Mouse (Mus musculus) forebrain, embryonic 13.5 days (tissue): ENCODE measurements around the gene Mxra7. TPM values are rescaled to one million over a fixed set of nuclear protein-coding genes. Genes with fewer than 3 reads are reported as not detected.

Experiments used
- ATAC-seq: fragments of 200-750 bp; cut with Nextera tagmentation; 2 replicates; pipeline ENCODE4 v1.8.0; 2017
- H3K27ac ChIP-seq: fragments of 300-500 bp; sonication (generic); 2 replicates; pipeline ENCODE4 v1.5.1; 2015; ENCODE audit warnings: inconsistent platforms, mild to moderate bottlenecking, moderate library complexity
- H3K27me3 ChIP-seq: fragments of 300-500 bp; sonication (generic); 2 replicates; pipeline ENCODE4 v1.6.1; 2015; ENCODE audit warnings: mild to moderate bottlenecking, inconsistent platforms
- H3K36me3 ChIP-seq: fragments of 300-500 bp; sonication (generic); 2 replicates; pipeline ENCODE4 v1.6.1; 2015; ENCODE audit warnings: mild to moderate bottlenecking, inconsistent platforms; ENCODE audit not compliant: poor library complexity, severe bottlenecking
- H3K4me1 ChIP-seq: fragments of 300-500 bp; sonication (generic); 2 replicates; pipeline ENCODE4 v1.6.1; 2015; ENCODE audit warnings: inconsistent platforms
- H3K4me2 ChIP-seq: fragments of 300-500 bp; sonication (generic); 2 replicates; pipeline ENCODE4 v1.6.1; 2015; ENCODE audit warnings: inconsistent platforms, mild to moderate bottlenecking, moderate library complexity
- H3K4me3 ChIP-seq: fragments of 300-500 bp; sonication (generic); 2 replicates; pipeline ENCODE4 v1.5.1; 2015; ENCODE audit warnings: mild to moderate bottlenecking, inconsistent platforms
- H3K9ac ChIP-seq: fragments of 300-500 bp; sonication (generic); 2 replicates; pipeline ENCODE4 v1.6.1; 2015; ENCODE audit warnings: mild to moderate bottlenecking, inconsistent platforms
- H3K9me3 ChIP-seq: fragments of 300-500 bp; sonication (generic); replicated peaks from 2 replicates; pipeline ENCODE4 v1.6.1; 2016; ENCODE audit warnings: inconsistent platforms
- WGBS: fragments of 180-500 bp; shearing (Covaris S2); methylation state at CpG from one replicate; pipeline ENCODE4 v1.1.7; 2015; 5-methylcytosine and 5-hydroxymethylcytosine counted together
- polyA plus RNA-seq: library from polyadenylated mRNA; unstranded; fragments of >200 nt; fragmentation: Nextera tagmentation; extraction: Ambion mirVana; gene quantifications from 2 replicates; pipeline ENCODE4 v1.2.1, GENCODE M21; 2015

The Mxra7 gene
- 14.4 and 14.8 TPM in 2 replicates for polyA plus RNA-seq

DNA sequence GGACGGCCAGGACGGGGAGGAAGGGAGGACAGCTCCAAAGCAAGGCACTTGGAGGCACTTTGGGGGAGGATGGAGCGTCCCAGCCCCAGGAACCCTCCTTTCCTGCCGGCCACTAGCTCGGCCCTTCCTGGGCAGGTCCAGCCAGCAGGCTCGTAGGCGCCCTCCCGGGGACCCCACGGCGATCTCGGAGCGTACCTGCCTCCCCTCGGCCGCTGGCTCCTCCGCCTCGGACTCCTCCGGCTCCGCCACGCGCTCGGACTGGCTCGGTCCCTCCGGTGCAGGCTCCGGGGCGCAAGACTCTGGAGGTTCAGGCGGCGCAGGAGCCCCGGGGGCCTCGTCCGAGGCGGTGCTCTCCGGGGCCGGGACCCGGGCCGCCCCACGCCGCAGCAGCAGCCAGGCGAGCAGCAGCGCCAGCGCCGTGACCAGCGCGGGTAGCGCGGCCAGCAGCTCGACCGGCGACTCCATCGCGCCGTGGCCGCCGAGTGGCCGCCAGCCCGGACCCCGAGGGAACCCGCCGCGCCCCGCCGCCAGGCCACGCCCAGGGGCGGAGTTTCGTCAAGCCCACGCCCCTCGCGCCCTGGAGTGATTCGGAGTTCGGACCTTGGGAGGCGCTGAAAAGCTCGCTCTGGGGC is at the start of gene Mxra7:
Mxra7 (minus strand) TSS at position 513 of the 632 bp plus-strand sequence.
- Histone ChIP-seq H3K4me1 (peaks cover 36% of the 10 kb centered on the region), H3K4me2 (peak within 1 kb of the TSS; percentile 92), H3K9ac (peak within 1 kb of the TSS; percentile 73), H3K36me3 (peaks cover 7% of the 10 kb centered on the region), H3K27ac (peak within 1 kb of the TSS; percentile 49), H3K27me3 (no peaks in the 10 kb centered on the region; the same call in 1 of the 2 replicates), H3K9me3 (no peaks in the 10 kb centered on the region), H3K4me3 (peak within 1 kb of the TSS; percentile 58)
- under 1% methylated on average over 60 of the region's 71 CpGs for WGBS
- peak; percentile 62 for ATAC-seq

DNA sequence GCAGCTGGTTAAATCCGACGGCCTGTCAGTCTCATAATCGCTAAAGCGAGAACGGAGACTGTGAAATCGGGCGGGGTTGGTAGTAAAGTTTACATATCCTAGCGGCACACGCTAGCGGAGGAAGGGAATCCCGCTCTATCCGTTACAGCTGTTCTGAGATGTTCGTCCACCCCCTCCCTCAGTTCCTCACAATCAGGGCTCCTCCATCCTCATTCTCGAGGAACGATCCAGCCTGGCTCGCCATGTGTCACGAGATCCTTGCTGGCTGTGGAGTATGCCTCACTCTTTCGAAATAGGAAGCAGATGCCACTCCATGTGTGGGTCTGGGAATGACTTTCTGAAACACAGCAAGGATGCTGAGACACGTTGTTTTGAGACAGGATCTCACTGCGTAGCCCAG is 46.1 kb upstream of the Mxra7 start:
- H3K27ac ChIP-seq = no peak overlapping the region
- no peak for ATAC-seq
- WGBS = 91% methylated on average over 20 of the region's 20 CpGs

GRCm38 (mm10) chr11:116871538-116871937 is 43.7 kb upstream of the Mxra7 start:
- no peak overlapping the region for H3K4me2 ChIP-seq
- H3K9me3 ChIP-seq = no peaks in the 10 kb centered on the region
- H3K4me3 ChIP-seq = no peak overlapping the region
- H3K27ac ChIP-seq = no peak overlapping the region
- no peaks in the 10 kb centered on the region for H3K27me3 ChIP-seq
- H3K36me3 ChIP-seq = peaks cover 68% of the 10 kb centered on the region
- ATAC-seq = no peak
- no peaks in the 10 kb centered on the region for H3K4me1 ChIP-seq
- WGBS = 93% methylated on average over 9 of the region's 9 CpGs
- no peak overlapping the region for H3K9ac ChIP-seq

More for the DNA sequence above, 46.1 kb upstream of the Mxra7 start:
- Histone ChIP-seq H3K4me1 (no peaks in the 10 kb centered on the region), H3K4me3 (no peak overlapping the region), H3K36me3 (peaks cover 52% of the 10 kb centered on the region), H3K4me2 (no peak overlapping the region), H3K9ac (no peak overlapping the region), H3K27me3 (no peaks in the 10 kb centered on the region), H3K9me3 (no peaks in the 10 kb centered on the region)

- no peak overlapping the region for H3K27ac ChIP-seq
- WGBS = 96% methylated on average over 4 of the region's 4 CpGs
- no peaks in the 10 kb centered on the region for H3K9me3 ChIP-seq
- H3K4me1 ChIP-seq = no peaks in the 10 kb centered on the region
- no peak overlapping the region for H3K4me2 ChIP-seq
- no peak for ATAC-seq
- no peak overlapping the region for H3K9ac ChIP-seq
- peaks cover 74% of the 10 kb centered on the region for H3K36me3 ChIP-seq
- no peaks in the 10 kb centered on the region for H3K27me3 ChIP-seq
- no peak overlapping the region for H3K4me3 ChIP-seq
These were observed 41.8 kb upstream of the Mxra7 start for GRCm38 (mm10) chr11:116869641-116870040.

- Histone ChIP-seq H3K9me3 (no peaks in the 10 kb centered on the region), H3K27me3 (no peaks in the 10 kb centered on the region), H3K27ac (no peak overlapping the region), H3K4me2 (no peak overlapping the region), H3K4me1 (no peaks in the 10 kb centered on the region), H3K4me3 (no peak overlapping the region), H3K36me3 (peaks cover 74% of the 10 kb centered on the region), H3K9ac (no peak overlapping the region)
- 92% methylated on average over 8 of the region's 8 CpGs for WGBS
- ATAC-seq = no peak
These were observed 41.4 kb upstream of the Mxra7 start for GRCm38 (mm10) chr11:116869223-116869622.

- Histone ChIP-seq H3K27me3 (no peaks in the 10 kb centered on the region), H3K4me1 (no peaks in the 10 kb centered on the region), H3K9ac (no peak overlapping the region), H3K36me3 (peaks cover 74% of the 10 kb centered on the region), H3K27ac (no peak overlapping the region), H3K9me3 (no peaks in the 10 kb centered on the region), H3K4me3 (no peak overlapping the region), H3K4me2 (no peak overlapping the region)
- 86% methylated on average over 3 of the region's 3 CpGs for WGBS
- ATAC-seq = no peak
These were observed 40.3 kb upstream of the Mxra7 start for GRCm38 (mm10) chr11:116868129-116868528.

DNA sequence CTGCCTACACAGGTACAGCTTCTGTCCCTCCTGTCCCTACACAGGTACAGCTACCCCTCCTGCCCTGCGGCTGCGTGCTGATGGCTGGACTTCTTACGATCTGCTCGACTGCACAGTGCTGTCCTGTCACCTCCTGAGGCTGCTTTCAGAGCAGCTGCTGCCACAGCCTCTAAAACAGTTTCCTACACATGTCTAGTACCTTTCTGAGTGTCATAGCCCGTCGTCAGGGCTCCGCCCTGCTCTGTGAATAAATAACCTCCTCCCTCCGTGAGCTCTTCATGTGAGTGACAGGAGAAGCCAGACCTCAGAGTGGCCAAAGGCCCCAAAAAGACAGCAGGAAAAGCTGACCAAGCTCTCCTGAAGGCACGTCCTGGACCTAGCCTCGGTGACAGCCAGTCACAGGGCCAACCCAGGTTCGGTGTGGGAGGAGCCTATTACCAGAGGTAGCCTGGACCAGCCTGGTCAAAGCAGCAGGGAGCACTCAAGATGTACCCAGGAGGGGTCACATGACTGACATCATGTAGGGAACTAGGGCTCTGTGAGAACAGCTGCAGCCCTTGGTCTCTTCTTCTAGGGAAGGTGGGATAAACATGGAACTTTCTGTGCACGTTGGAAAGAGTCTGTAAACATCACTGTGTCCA is 38.2 kb upstream of the Mxra7 start:
- Histone ChIP-seq H3K4me2 (no peak overlapping the region), H3K27ac (no peak overlapping the region), H3K4me1 (no peaks in the 10 kb centered on the region), H3K9ac (no peak overlapping the region), H3K36me3 (peaks cover 81% of the 10 kb centered on the region), H3K27me3 (no peaks in the 10 kb centered on the region), H3K4me3 (no peak overlapping the region), H3K9me3 (no peaks in the 10 kb centered on the region)
- no peak for ATAC-seq
- WGBS = 83% methylated on average over 12 of the region's 12 CpGs

- Histone ChIP-seq H3K4me1 (no peaks in the 10 kb centered on the region), H3K9ac (no peak overlapping the region), H3K4me2 (no peak overlapping the region), H3K36me3 (peaks cover 88% of the 10 kb centered on the region), H3K27me3 (no peaks in the 10 kb centered on the region), H3K27ac (no peak overlapping the region), H3K9me3 (no peaks in the 10 kb centered on the region), H3K4me3 (no peak overlapping the region)
- 88% methylated on average over 10 of the region's 10 CpGs for WGBS
- ATAC-seq = no peak
These were observed 36.6 kb upstream of the Mxra7 start for GRCm38 (mm10) chr11:116864444-116864843.

DNA sequence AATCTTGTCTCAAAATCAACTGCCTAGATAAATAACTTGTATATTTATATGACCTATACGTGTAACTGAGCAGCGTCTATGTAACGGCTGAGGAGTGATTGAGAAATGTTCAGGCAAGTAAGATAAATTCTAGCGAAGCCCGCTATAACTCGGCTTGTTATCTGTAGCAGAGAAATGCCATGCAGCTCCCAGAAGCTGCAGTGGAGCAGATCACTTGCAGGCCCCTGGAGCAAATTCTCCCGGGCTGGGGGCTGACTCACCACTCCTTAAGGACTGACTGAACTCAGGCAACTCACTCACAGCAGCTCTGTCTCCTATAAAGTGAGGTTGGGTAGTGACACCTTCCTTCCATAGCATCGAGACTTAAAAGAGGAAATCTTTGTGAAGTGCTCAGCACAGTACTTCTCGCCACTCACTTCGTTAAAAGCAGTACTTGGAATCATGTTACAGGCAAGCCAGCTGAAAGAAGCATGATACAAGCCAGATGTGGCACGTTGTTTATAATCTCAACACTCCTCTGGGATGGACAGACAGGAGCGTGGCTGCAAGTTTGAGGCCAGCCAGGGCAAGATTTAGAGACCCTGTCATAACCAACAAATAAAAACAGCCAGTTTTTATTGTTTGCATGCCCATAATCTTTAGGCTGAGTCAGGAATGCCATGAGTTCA is 29.5 kb upstream of the Mxra7 start:
- no peak overlapping the region for H3K4me3 ChIP-seq
- peaks cover 13% of the 10 kb centered on the region for H3K4me1 ChIP-seq
- ATAC-seq = no peak
- no peak overlapping the region for H3K9ac ChIP-seq
- no peaks in the 10 kb centered on the region for H3K9me3 ChIP-seq
- no peaks in the 10 kb centered on the region for H3K27me3 ChIP-seq
- 89% methylated on average over 12 of the region's 12 CpGs for WGBS
- H3K27ac ChIP-seq = no peak overlapping the region
- no peak overlapping the region for H3K4me2 ChIP-seq
- H3K36me3 ChIP-seq = peaks cover 38% of the 10 kb centered on the region

DNA sequence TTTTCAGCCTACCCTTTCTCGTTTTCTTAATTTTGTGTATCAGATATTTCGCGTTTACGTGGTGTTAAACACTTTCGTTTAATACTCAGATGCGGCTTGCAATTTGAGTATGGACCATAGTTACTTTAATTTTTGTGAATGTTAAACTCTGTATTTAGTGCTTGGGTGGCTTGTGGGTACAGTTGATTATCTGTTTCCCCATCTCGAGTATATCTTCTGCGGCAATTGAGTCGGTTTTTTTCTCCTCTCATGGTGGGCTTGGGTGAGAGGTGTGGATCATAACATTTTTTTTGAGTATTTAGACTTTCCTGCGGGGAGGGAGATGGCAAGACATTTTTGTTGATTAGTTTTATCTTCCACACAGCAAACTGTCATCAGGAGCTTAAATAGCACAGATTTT is 26.4 kb upstream of the Mxra7 start:
- Histone ChIP-seq H3K4me2 (peak overlapping the region; percentile 82), H3K27me3 (no peaks in the 10 kb centered on the region), H3K27ac (no peak overlapping the region), H3K9ac (peak overlapping the region; percentile 99), H3K4me1 (peaks cover 34% of the 10 kb centered on the region), H3K4me3 (peak overlapping the region; percentile 97), H3K9me3 (no peaks in the 10 kb centered on the region), H3K36me3 (peaks cover 22% of the 10 kb centered on the region)
- whole genome bisulfite sequencing = 47% methylated on average over 10 of the region's 10 CpGs
- ATAC-seq = no peak

DNA sequence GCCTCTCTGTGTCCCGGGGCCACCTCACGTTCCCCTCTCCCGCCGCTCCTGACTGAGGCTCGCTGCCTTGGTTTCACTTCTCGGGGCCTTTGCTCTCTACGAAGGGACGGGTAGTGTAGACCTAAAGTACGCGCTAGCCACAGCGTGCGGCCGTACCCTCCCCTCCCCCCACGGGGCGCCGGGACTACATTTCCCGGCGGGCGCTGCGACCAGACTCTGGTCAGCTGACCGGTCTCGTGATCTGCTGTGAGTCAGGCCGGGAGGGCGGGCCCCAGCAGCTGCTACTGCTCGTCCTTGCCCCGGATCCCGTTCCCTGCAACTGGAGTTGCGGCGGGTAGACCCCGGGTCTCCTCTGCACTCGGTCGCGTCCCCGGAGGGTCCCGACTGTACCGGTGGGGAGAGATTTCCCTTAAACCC is 25.7 kb upstream of the Mxra7 start:
- H3K9ac ChIP-seq = peak overlapping the region; percentile 99
- peak; percentile 93 for ATAC-seq
- H3K4me2 ChIP-seq = peak overlapping the region; percentile 82
- H3K27me3 ChIP-seq = no peaks in the 10 kb centered on the region
- peak overlapping the region; percentile 97 for H3K4me3 ChIP-seq
- H3K27ac ChIP-seq = peak overlapping the region; percentile 98
- H3K4me1 ChIP-seq = peaks cover 36% of the 10 kb centered on the region
- H3K36me3 ChIP-seq = peaks cover 26% of the 10 kb centered on the region
- under 1% methylated on average over 34 of the region's 36 CpGs for WGBS
- no peaks in the 10 kb centered on the region for H3K9me3 ChIP-seq

GRCm38 (mm10) chr11:116852891-116853511 is 25.2 kb upstream of the Mxra7 start, which contains the start of gene Srsf2:
Gene Srsf2 (minus strand): TSS chr11:116853094.
- Histone ChIP-seq H3K9ac (peak within 1 kb of the TSS; percentile 99), H3K27me3 (no peaks in the 10 kb centered on the region), H3K27ac (peak within 1 kb of the TSS; percentile 98), H3K4me2 (peak within 1 kb of the TSS; percentile 82), H3K9me3 (no peaks in the 10 kb centered on the region), H3K4me1 (peaks cover 36% of the 10 kb centered on the region), H3K4me3 (peak within 1 kb of the TSS; percentile 97), H3K36me3 (peaks cover 31% of the 10 kb centered on the region)
- WGBS = under 1% methylated on average over 70 of the region's 74 CpGs
- ATAC-seq = peak; percentile 88
